Mouse (Mus musculus) right cerebral cortex, adult 18-20 months (tissue): ENCODE results near the gene Gm2310.
"Not testable (repeated sequence)": the region's sequence is repeated elsewhere in the genome, so short reads cannot be mapped to it uniquely, and the experiment has no call there.

Experiments used
- DNase-seq: peaks from one replicate; pipeline ENCODE4 v3.0.0; 2022; ENCODE audit warnings: mixed read lengths

Gene Gm2310

GRCm38 (mm10) chr15:8519853-8520252, at the start of gene Gm2310:
TSS of gene Gm2310 (minus strand) at chr15:8519953.
- not testable (repeated sequence) for DNase-seq

- peak; percentile 91 for DNase-seq
Observed at GRCm38 (mm10) chr15:8568645-8569528, 49.1 kb upstream of the Gm2310 start.

- no peak for DNase-seq
Observed at GRCm38 (mm10) chr15:8568286-8568644, 48.5 kb upstream of the Gm2310 start.

GRCm38 (mm10) chr15:8565416-8565815, 45.7 kb upstream of the Gm2310 start:
- no peak for DNase-seq

GRCm38 (mm10) chr15:8564331-8564730, 44.6 kb upstream of the Gm2310 start:
- DNase-seq: no peak

- DNase-seq: no peak
Observed at GRCm38 (mm10) chr15:8563423-8564194, 43.9 kb upstream of the Gm2310 start.

- no peak for DNase-seq
Observed at GRCm38 (mm10) chr15:8562776-8563175, 43.0 kb upstream of the Gm2310 start.

GRCm38 (mm10) chr15:8531201-8531600, 11.4 kb upstream of the Gm2310 start:
- DNase-seq: no peak

GRCm38 (mm10) chr15:8512957-8513356, 6.8 kb downstream of the Gm2310 start:
- no peak for DNase-seq

GRCm38 (mm10) chr15:8511861-8512260, 7.9 kb downstream of the Gm2310 start:
- peak; percentile 59 for DNase-seq

- DNase-seq: no peak
Observed at GRCm38 (mm10) chr15:8502431-8502830, 17.3 kb downstream of the Gm2310 start.

- no peak for DNase-seq
Observed at GRCm38 (mm10) chr15:8485261-8485660, 34.5 kb downstream of the Gm2310 start.

GRCm38 (mm10) chr15:8469006-8469575, 50.7 kb downstream of the Gm2310 start:
- no peak for DNase-seq
